ENCODE assay signal across 9 mouse cellular contexts in the genomic region with DNA sequence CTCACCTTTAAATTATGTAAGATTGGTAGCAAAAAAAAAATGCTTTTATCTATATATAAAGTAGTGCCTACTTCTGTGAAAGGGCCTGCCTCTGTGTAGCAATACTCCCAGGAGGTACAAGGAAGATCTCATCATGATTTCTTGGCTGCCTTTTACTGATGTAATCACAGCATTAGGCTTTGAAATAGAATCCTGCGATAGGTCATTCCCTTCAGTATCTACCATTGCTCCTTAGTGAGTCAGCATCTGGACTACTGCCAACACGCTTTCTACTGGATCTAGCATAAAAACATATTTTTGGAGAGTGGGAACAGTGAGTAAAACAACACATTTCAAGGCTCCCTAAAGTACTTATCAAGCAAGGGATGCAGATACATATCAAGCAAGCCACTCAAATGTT. TPM values are rescaled to one million over a fixed set of nuclear protein-coding genes. Genes with fewer than 3 reads are reported as not detected.
A peak's percentile ranks its signal among the peaks of the same experiment; 100 is the strongest.
DNase-seq lines count a peak whose midpoint lies in the region; ATAC-seq and TF ChIP-seq lines count a peak whose summit lies in the region.
"Had no signal": no experiment of that assay in that cellular context is flagged by ENCODE, and none has a peak within 500 bp of the region (broad histone marks: within the 10 kb centered on the region; RNA-seq: fewer than 3 reads in every experiment).

No protein-coding gene starts in this region.

- no peak for TF ChIP-seq POLR2A in myocyte (IDR thresholded peaks at IDR 0.05; ENCODE audit: insufficient read length, low read depth)

- no peak for TF ChIP-seq CTCF in kidney, postnatal 0 days (IDR thresholded peaks at IDR 0.05; ENCODE audit: low read depth)

- DNase-seq in kidney, adult 18-20 months: peak; percentile 39
- peak; percentile 97 for DNase-seq in NIH3T3 (ENCODE audit: low read depth)
- peak; percentile 44 for DNase-seq in cerebellum, postnatal 10 days
- peak; percentile 52 for DNase-seq in kidney, postnatal 0 days (ENCODE audit: low spot score)
- no peak for DNase-seq in hindbrain, embryonic 14.5 days (ENCODE audit: low spot score)
- no peak for DNase-seq in B cell, adult 2 months

- no peak for ATAC-seq in kidney, embryonic 14.5 days (ENCODE audit: low FRiP score, low TSS enrichment)
- ATAC-seq in kidney, postnatal 0 days (replicated peaks; ENCODE audit: low FRiP score, low read depth): no peak
- no peak for ATAC-seq in hindbrain, embryonic 14.5 days (ENCODE audit: low FRiP score)

- H3K9ac ChIP-seq in kidney, embryonic 14.5 days (ENCODE audit: low read depth, low read length): no peak overlapping the region
- H3K9ac ChIP-seq in kidney, postnatal 0 days (ENCODE audit: low read depth, low read length): no peak overlapping the region
- no peak overlapping the region for H3K9ac ChIP-seq in hindbrain, embryonic 14.5 days

- H3K4me2 ChIP-seq in kidney, embryonic 14.5 days (replicated peaks; ENCODE audit: low read depth, low read length): no peak overlapping the region
- no peak overlapping the region for H3K4me2 ChIP-seq in kidney, postnatal 0 days (ENCODE audit: low read length)
- H3K4me2 ChIP-seq in myocyte (ENCODE audit: low read depth): peak overlapping the region; percentile 58
- H3K4me2 ChIP-seq in hindbrain, embryonic 14.5 days (replicated peaks): no peak overlapping the region

- peaks cover 7% of the 10 kb centered on the region; the same call in 1 of the 2 replicates for H3K4me1 ChIP-seq in kidney, embryonic 14.5 days (ENCODE audit: control insufficient read depth, insufficient read depth, low read length)
- H3K4me1 ChIP-seq in kidney, postnatal 0 days (replicated peaks; ENCODE audit: insufficient read depth, low read length): no peaks in the 10 kb centered on the region
- H3K4me1 ChIP-seq in hindbrain, embryonic 14.5 days (replicated peaks; ENCODE audit: control insufficient read depth, insufficient read depth, low read length): peaks cover 5% of the 10 kb centered on the region; the same call in 1 of the 2 replicates

- no peaks in the 10 kb centered on the region for H3K27me3 ChIP-seq in kidney, embryonic 14.5 days (ENCODE audit: control insufficient read depth, insufficient read depth, low read length)
- no peaks in the 10 kb centered on the region for H3K27me3 ChIP-seq in kidney, postnatal 0 days (ENCODE audit: insufficient read depth, low read length)
- no peaks in the 10 kb centered on the region for H3K27me3 ChIP-seq in myocyte (ENCODE audit: control insufficient read depth, insufficient read depth, insufficient read length)
- no peaks in the 10 kb centered on the region for H3K27me3 ChIP-seq in hindbrain, embryonic 14.5 days (ENCODE audit: control insufficient read depth, insufficient read depth, low read length)

- H3K4me3 ChIP-seq in kidney, embryonic 14.5 days (ENCODE audit: low read length): no peak overlapping the region
- no peak overlapping the region for H3K4me3 ChIP-seq in kidney, postnatal 0 days (replicated peaks; ENCODE audit: low read depth, low read length)
- H3K4me3 ChIP-seq in myocyte: no peak overlapping the region
- no peak overlapping the region for H3K4me3 ChIP-seq in hindbrain, embryonic 14.5 days (replicated peaks; ENCODE audit: low read length)

- H3ac ChIP-seq in myocyte (ENCODE audit: control insufficient read depth, insufficient read length): no peak overlapping the region

- WGBS in kidney, embryonic 14.5 days: 70% methylated on average over 2 of the region's 2 CpGs
- 66% methylated on average over 2 of the region's 2 CpGs for WGBS in kidney, postnatal 0 days
- 74% methylated on average over 2 of the region's 2 CpGs for WGBS in hindbrain, embryonic 14.5 days

- peaks cover 90% of the 10 kb centered on the region for H3K79me2 ChIP-seq in myocyte (ENCODE audit: control insufficient read depth, insufficient read depth)

- no peak overlapping the region for H3K27ac ChIP-seq in kidney, embryonic 14.5 days (ENCODE audit: low read depth, low read length)
- H3K27ac ChIP-seq in kidney, postnatal 0 days: no peak overlapping the region
- no peak overlapping the region for H3K27ac ChIP-seq in hindbrain, embryonic 14.5 days

- H3K36me3 ChIP-seq in kidney, embryonic 14.5 days (ENCODE audit: control insufficient read depth, insufficient read depth, low read length): no peaks in the 10 kb centered on the region
- no peaks in the 10 kb centered on the region for H3K36me3 ChIP-seq in kidney, postnatal 0 days (ENCODE audit: insufficient read depth, low read length)
- H3K36me3 ChIP-seq in myocyte (ENCODE audit: control insufficient read depth, insufficient read depth): no peaks in the 10 kb centered on the region
- H3K36me3 ChIP-seq in hindbrain, embryonic 14.5 days (replicated peaks; ENCODE audit: control insufficient read depth, insufficient read depth): no peaks in the 10 kb centered on the region

- H3K9me3 ChIP-seq in kidney, embryonic 14.5 days (ENCODE audit: control insufficient read depth, low read length): no peaks in the 10 kb centered on the region
- H3K9me3 ChIP-seq in kidney, postnatal 0 days (replicated peaks; ENCODE audit: low read length): no peaks in the 10 kb centered on the region
- H3K9me3 ChIP-seq in hindbrain, embryonic 14.5 days (ENCODE audit: control insufficient read depth, low read length): no peaks in the 10 kb centered on the region

TF ChIP-seq in myocyte, 11 proteins besides CTCF, POLR2A, EP300 and RAD21:
- TF ChIP-seq CEBPB (IDR thresholded peaks at IDR 0.05; ENCODE audit: insufficient read depth, poor library complexity, severe bottlenecking) (peak; percentile 89), POLR2AphosphoS2 (IDR thresholded peaks at IDR 0.05; ENCODE audit: insufficient read length, low read depth) (no peak)
TF ChIP-seq in myocyte: peak in this region for 1.

RNA-seq across cellular contexts. Expression of a gene that starts 16.0 kb away (rescaled TPM):
- 13.4 and 26.2 TPM in 2 replicates for polyA plus RNA-seq in kidney, embryonic 14.5 days (2014; fragmentation: Nextera tagmentation; extraction: Ambion mirVana)
- polyA plus RNA-seq in kidney, postnatal 0 days (2015; fragmentation: Nextera tagmentation; extraction: Ambion mirVana): 18.1 and 19.6 TPM in 2 replicates
- 26.9 TPM for polyA plus RNA-seq in myocyte (2012; fragmentation: generic; extraction: Trizol)
- polyA plus RNA-seq in hindbrain, embryonic 14.5 days (2014; fragmentation: Nextera tagmentation; extraction: Ambion mirVana): 39.9 and 43.0 TPM in 2 replicates

RNA-seq across cellular contexts. Expression of a gene that starts 41.2 kb away (rescaled TPM):
- polyA plus RNA-seq in kidney, embryonic 14.5 days (2014; fragmentation: Nextera tagmentation; extraction: Ambion mirVana): not detected in 2 replicates
- polyA plus RNA-seq in kidney, postnatal 0 days (2015; fragmentation: Nextera tagmentation; extraction: Ambion mirVana): not detected in 2 replicates
- polyA plus RNA-seq in myocyte (2012; fragmentation: generic; extraction: Trizol): not detected
- polyA plus RNA-seq in hindbrain, embryonic 14.5 days (2014; fragmentation: Nextera tagmentation; extraction: Ambion mirVana): not detected in 2 replicates
- polyA plus RNA-seq: heart, embryonic 14.5 days had no signal

RNA-seq across cellular contexts. Expression of a gene that starts 58.9 kb away (rescaled TPM):
- 20.9 and 36.2 TPM in 2 replicates for polyA plus RNA-seq in kidney, embryonic 14.5 days (2014; fragmentation: Nextera tagmentation; extraction: Ambion mirVana)
- 23.2 and 23.9 TPM in 2 replicates for polyA plus RNA-seq in kidney, postnatal 0 days (2015; fragmentation: Nextera tagmentation; extraction: Ambion mirVana)
- 57.6 TPM for polyA plus RNA-seq in myocyte (2012; fragmentation: generic; extraction: Trizol)
- polyA plus RNA-seq in hindbrain, embryonic 14.5 days (2014; fragmentation: Nextera tagmentation; extraction: Ambion mirVana): 19.5 and 20.2 TPM in 2 replicates

Comparison
In these comparisons a context has a peak if more than half of its experiments do, and no peak if none do; other contexts are left out.
1. DNase-seq: peak in kidney, adult 18-20 months (single experiment), NIH3T3 (single experiment), cerebellum, postnatal 10 days (2 of 2) and kidney, postnatal 0 days (single experiment); none in hindbrain, embryonic 14.5 days (single experiment) and B cell, adult 2 months (0 of 2).